Mouse (Mus musculus) C2C12 (cell line): Measurements from ENCODE around the gene Maml1. TPM values are rescaled to one million over a fixed set of nuclear protein-coding genes. Genes with fewer than 3 reads are reported as not detected.

ENCODE experiments used
- H3K27me3 ChIP-seq: one replicate; pipeline ENCODE4 v1.6.1; 2011; ENCODE audit not compliant: control insufficient read depth, insufficient read depth, insufficient read length
- H3K36me3 ChIP-seq: one replicate; pipeline ENCODE4 v1.6.1; 2011; ENCODE audit not compliant: control insufficient read depth, insufficient read depth
- H3K4me3 ChIP-seq: one replicate; pipeline ENCODE4 v1.5.1; 2011; ENCODE audit warnings: mild to moderate bottlenecking, control low read depth; ENCODE audit not compliant: poor library complexity, insufficient read depth, severe bottlenecking
- H3K79me2 ChIP-seq: one replicate; pipeline ENCODE4 v1.6.1; 2011; ENCODE audit not compliant: control insufficient read depth, insufficient read depth
- H3K79me3 ChIP-seq: one replicate; pipeline ENCODE4 v1.6.1; 2011; ENCODE audit warnings: low read depth, control low read depth
- H3ac ChIP-seq: one replicate; pipeline ENCODE3; 2011; ENCODE audit warnings: low read depth; ENCODE audit not compliant: control insufficient read depth, insufficient read length
- CEBPB ChIP-seq: IDR thresholded peaks from one replicate; pipeline ENCODE4 v1.6.1; 2011; ENCODE audit warnings: low read depth, mild to moderate bottlenecking, control low read depth, moderate library complexity
- CTCF ChIP-seq: IDR thresholded peaks from one replicate; pipeline ENCODE4 v1.5.1; 2011; ENCODE audit not compliant: control insufficient read depth, insufficient read depth, insufficient read length
- FOSL1 ChIP-seq: IDR thresholded peaks from one replicate; pipeline ENCODE4 v1.8.0; 2011; ENCODE audit warnings: mild to moderate bottlenecking, low read length; ENCODE audit not compliant: poor library complexity, insufficient read depth, severe bottlenecking
- MAX ChIP-seq: IDR thresholded peaks from one replicate; pipeline ENCODE4 v1.6.1; 2011; ENCODE audit warnings: mild to moderate bottlenecking, control low read depth
- MYOD1 ChIP-seq: IDR thresholded peaks from one replicate; pipeline ENCODE4 v1.6.1; 2011; ENCODE audit warnings: low read depth; ENCODE audit not compliant: control insufficient read depth, insufficient read length
- MYOG ChIP-seq: IDR thresholded peaks from one replicate; pipeline ENCODE4 v1.6.1; 2011; ENCODE audit not compliant: control insufficient read depth, insufficient read length; ENCODE audit errors: extremely low read depth
- USF1 ChIP-seq: IDR thresholded peaks from one replicate; pipeline ENCODE4 v1.6.1; 2011; ENCODE audit warnings: low read depth, mild to moderate bottlenecking, control low read depth, moderate library complexity
- polyA plus RNA-seq: library from polyadenylated mRNA; unstranded; fragments of >200 nt; fragmentation: generic; extraction: Trizol; gene quantifications from one replicate; pipeline ENCODE4 v1.2.1, GENCODE M21; 2012; ENCODE audit warnings: missing spikeins

Maml1 gene
- polyA plus RNA-seq, 1 experiment: 14.8 TPM

DNA sequence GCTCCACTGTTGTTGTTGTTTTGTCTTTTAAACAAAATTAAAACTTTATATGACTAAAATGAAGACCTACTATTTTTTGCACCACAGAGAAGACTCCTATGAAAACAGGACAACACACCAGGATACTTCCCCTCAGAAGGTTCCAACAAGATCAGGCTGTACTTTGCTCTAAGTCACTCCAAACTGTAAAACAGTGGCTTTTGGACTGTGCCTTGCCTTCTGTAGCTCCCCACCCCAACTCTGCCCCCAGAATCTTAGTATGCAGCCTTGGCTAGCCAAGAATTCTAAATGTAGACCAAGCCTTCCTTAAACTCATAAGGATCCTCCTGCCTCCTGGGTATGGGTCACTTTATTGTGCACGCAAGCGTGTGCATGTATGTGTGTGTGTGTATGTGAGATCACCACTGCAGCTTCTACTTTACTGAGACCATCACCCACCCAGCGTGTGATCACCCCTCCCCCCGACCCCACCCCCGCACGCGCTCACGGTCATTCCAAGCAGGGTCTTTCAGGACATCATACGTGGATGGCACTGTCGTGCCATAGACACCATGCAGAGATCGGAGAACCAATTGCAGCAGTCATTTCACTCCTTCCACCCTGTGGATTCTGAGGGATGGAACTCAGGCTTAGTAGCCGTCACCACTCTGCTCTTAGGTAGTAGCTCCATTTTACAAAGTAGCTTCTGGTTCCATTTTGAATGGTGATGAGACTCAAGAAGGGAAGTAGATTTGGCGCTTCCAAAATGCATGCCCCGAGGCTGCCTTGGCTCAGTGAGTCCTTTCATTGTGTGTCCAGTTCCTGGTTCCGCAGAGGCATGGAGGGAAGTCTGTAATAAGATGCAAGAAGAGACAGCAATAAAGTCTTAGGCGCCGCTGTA is 68.1 kb downstream of the Maml1 start:
- Histone ChIP-seq H3ac (peak overlapping the region; percentile 89), H3K4me3 (peak overlapping the region; percentile 82)
- TF ChIP-seq MYOD1 (no peak), MYOG (no peak), CEBPB (no peak)

GRCm38 (mm10) chr11:50222559-50223276 is 69.4 kb downstream of the Maml1 start:
- Histone ChIP-seq H3K4me3 (no peak overlapping the region), H3ac (no peak overlapping the region), H3K27me3 (no peaks in the 10 kb centered on the region), H3K79me3 (peaks cover 24% of the 10 kb centered on the region), H3K79me2 (peaks cover 58% of the 10 kb centered on the region), H3K36me3 (peaks cover 27% of the 10 kb centered on the region)
- TF ChIP-seq CEBPB (no peak), MAX (no peak), MYOG (no peak), FOSL1 (no peak), CTCF (no peak), USF1 (no peak), MYOD1 (no peak)

More for the DNA sequence above, 68.1 kb downstream of the Maml1 start:
- peaks cover 32% of the 10 kb centered on the region for H3K36me3 ChIP-seq
- peaks cover 33% of the 10 kb centered on the region for H3K79me3 ChIP-seq
- H3K27me3 ChIP-seq: no peaks in the 10 kb centered on the region
- H3K79me2 ChIP-seq: peaks cover 71% of the 10 kb centered on the region

DNA sequence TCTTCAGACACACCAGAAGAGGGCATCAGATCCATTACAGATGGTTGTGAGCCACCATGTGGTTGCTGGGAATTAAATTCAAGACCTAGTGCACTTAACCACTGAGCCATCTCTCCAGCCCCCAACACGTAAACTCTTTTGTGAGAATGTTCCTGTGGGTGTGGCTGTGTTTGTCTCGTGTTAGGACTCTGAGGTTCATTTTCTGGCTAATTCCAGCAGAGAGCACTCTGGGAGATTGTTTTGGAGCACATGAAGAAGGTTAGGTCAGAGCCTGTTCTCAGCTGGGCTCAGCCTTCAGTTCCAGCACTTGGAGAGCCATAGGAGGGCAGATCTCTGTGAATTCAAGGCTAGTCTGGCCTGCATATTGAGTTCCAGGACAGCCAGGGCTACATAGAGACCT is 72.3 kb downstream of the Maml1 start:
- Histone ChIP-seq H3K36me3 (peaks cover 24% of the 10 kb centered on the region), H3K4me3 (no peak overlapping the region), H3K79me3 (peaks cover 3% of the 10 kb centered on the region), H3K79me2 (peaks cover 33% of the 10 kb centered on the region), H3ac (no peak overlapping the region), H3K27me3 (no peaks in the 10 kb centered on the region)
- TF ChIP-seq CEBPB (no peak), FOSL1 (no peak), MYOD1 (no peak), CTCF (no peak), MAX (no peak), MYOG (no peak), USF1 (no peak)

DNA sequence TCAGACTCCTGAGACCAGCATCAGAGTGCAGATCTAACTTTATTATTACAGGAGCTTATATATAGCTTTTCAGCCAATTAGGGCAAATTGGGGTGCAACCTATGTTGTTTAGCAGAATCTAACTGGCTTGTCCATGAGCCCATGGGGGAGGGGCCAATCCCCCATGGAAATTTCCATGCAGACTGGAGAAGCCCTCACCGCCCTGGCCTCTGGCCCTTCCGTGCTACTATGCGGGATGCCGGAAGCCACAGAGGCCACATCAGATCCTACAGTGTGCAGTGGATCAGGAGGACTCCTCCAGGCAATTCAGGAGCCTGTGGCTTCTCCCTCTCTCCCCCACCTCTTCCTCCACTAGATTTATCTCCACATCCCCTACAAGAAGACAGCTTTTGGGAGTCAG is 74.3 kb downstream of the Maml1 start:
- Histone ChIP-seq H3ac (no peak overlapping the region), H3K79me2 (peaks cover 17% of the 10 kb centered on the region), H3K4me3 (no peak overlapping the region), H3K36me3 (peaks cover 24% of the 10 kb centered on the region), H3K27me3 (no peaks in the 10 kb centered on the region), H3K79me3 (no peaks in the 10 kb centered on the region)
- TF ChIP-seq CTCF: no peak
- no peak for TF ChIP-seq USF1
- no peak for TF ChIP-seq MYOD1
- TF ChIP-seq CEBPB: no peak
- TF ChIP-seq MYOG: no peak
- TF ChIP-seq MAX: no peak
- no peak for TF ChIP-seq FOSL1

DNA sequence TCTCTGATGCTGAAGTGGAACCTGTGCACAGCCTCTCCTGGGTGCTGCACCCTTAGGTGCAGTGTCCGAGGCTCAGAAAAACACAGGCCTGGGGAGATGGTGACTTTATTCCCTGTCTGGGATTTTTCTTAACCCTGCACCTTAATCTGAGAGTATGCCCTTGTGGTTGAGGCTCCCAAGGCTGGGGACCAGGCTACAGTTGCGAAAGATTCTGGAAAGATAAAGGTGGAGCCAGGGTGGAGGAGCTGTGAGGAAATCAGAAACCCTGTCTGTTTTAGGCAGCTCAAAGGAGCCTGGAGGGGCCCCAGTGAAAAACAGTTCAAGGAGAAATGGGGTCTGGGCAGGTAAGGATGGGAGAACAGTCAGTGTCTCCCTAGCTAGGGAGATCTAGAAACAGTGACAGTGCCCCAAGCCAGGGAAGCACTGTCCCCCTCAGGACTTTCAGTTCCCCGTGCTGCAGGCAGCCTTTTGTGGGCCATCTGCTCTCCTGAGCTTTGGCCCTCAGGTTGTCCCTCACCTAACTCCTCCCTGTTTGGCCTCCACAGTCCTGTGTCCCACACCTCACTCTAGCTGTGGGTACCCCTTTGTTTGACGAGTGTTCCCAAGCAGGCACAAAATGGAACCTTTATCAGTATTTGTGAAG is 75.3 kb downstream of the Maml1 start:
- TF ChIP-seq CEBPB (peak; percentile 55), MAX (no peak), CTCF (no peak)
- Histone ChIP-seq H3K27me3 (no peaks in the 10 kb centered on the region), H3K4me3 (no peak overlapping the region), H3K79me2 (peaks cover 7% of the 10 kb centered on the region), H3ac (no peak overlapping the region), H3K79me3 (no peaks in the 10 kb centered on the region), H3K36me3 (peaks cover 17% of the 10 kb centered on the region)
